Mouse (Mus musculus): ENCODE measurements around the gene 1190005I06Rik. TPM values are rescaled to one million over a fixed set of nuclear protein-coding genes. Genes with fewer than 3 reads are reported as not detected.

Gene 1190005I06Rik
- polyA plus RNA-seq (2015; fragmentation: Nextera tagmentation; extraction: Ambion mirVana), result 7.7 and 9.9 TPM in 2 replicates

- no peak within 1 kb of the TSS for H3K4me2 ChIP-seq
- ATAC-seq (ENCODE audit: insufficient number of reproducible peaks, low FRiP score, low TSS enrichment, low read depth), result no peak
- peaks cover 4% of the 10 kb centered on the region; the same call in 1 of the 2 replicates for H3K4me1 ChIP-seq
- no peak within 1 kb of the TSS for H3K4me3 ChIP-seq
- no peak within 1 kb of the TSS for H3K9ac ChIP-seq
- no peak within 1 kb of the TSS for H3K27ac ChIP-seq
- H3K9me3 ChIP-seq, result no peaks in the 10 kb centered on the region
- 47% methylated on average over 7 of the region's 7 CpGs for WGBS
- no peaks in the 10 kb centered on the region for H3K36me3 ChIP-seq
- no peaks in the 10 kb centered on the region for H3K27me3 ChIP-seq
These were observed at the start of gene 1190005I06Rik for GRCm38 (mm10) chr8:120647532-120647931. Gene 1190005I06Rik (minus strand): TSS chr8:120647632.

GRCm38 (mm10) chr8:120696401-120697153 is 49.1 kb upstream of the 1190005I06Rik start:
- Histone ChIP-seq H3K27ac (no peak overlapping the region; the same call in 1 of the 2 replicates), H3K9ac (no peak overlapping the region), H3K4me2 (no peak overlapping the region), H3K4me1 (peaks cover 21% of the 10 kb centered on the region), H3K4me3 (no peak overlapping the region), H3K27me3 (no peaks in the 10 kb centered on the region; the same call in 1 of the 2 replicates), H3K9me3 (no peaks in the 10 kb centered on the region), H3K36me3 (no peaks in the 10 kb centered on the region)
- WGBS, result 41% methylated on average over 13 of the region's 13 CpGs
- ATAC-seq (ENCODE audit: insufficient number of reproducible peaks, low FRiP score, low TSS enrichment, low read depth), result no peak; the same call in 1 of the 2 replicates

GRCm38 (mm10) chr8:120693861-120694493 is 46.5 kb upstream of the 1190005I06Rik start:
- H3K4me3 ChIP-seq, result no peak overlapping the region
- H3K4me1 ChIP-seq, result peaks cover 23% of the 10 kb centered on the region
- H3K9ac ChIP-seq, result no peak overlapping the region
- 24% methylated on average over 22 of the region's 22 CpGs for WGBS
- 0 out of 2 replicates have a peak, but pooled peaks have one; percentile 35 for ATAC-seq (ENCODE audit: insufficient number of reproducible peaks, low FRiP score, low TSS enrichment, low read depth)
- no peak overlapping the region for H3K27ac ChIP-seq
- no peak overlapping the region for H3K4me2 ChIP-seq
- H3K36me3 ChIP-seq, result no peaks in the 10 kb centered on the region
- no peaks in the 10 kb centered on the region for H3K9me3 ChIP-seq
- no peaks in the 10 kb centered on the region for H3K27me3 ChIP-seq

GRCm38 (mm10) chr8:120692934-120693333 is 45.5 kb upstream of the 1190005I06Rik start:
- no peak overlapping the region for H3K9ac ChIP-seq
- 59% methylated on average over 4 of the region's 4 CpGs for WGBS
- H3K4me2 ChIP-seq, result no peak overlapping the region
- H3K4me1 ChIP-seq, result peaks cover 23% of the 10 kb centered on the region
- H3K9me3 ChIP-seq, result no peaks in the 10 kb centered on the region
- H3K4me3 ChIP-seq, result no peak overlapping the region
- H3K27ac ChIP-seq, result no peak overlapping the region
- ATAC-seq (ENCODE audit: insufficient number of reproducible peaks, low FRiP score, low TSS enrichment, low read depth), result no peak
- H3K36me3 ChIP-seq, result no peaks in the 10 kb centered on the region
- H3K27me3 ChIP-seq, result no peaks in the 10 kb centered on the region

GRCm38 (mm10) chr8:120688511-120688910 is 41.1 kb upstream of the 1190005I06Rik start:
- no peak for ATAC-seq (ENCODE audit: insufficient number of reproducible peaks, low FRiP score, low TSS enrichment, low read depth)
- no peaks in the 10 kb centered on the region for H3K27me3 ChIP-seq
- H3K9me3 ChIP-seq, result no peaks in the 10 kb centered on the region
- no peaks in the 10 kb centered on the region for H3K36me3 ChIP-seq
- no peak overlapping the region for H3K4me2 ChIP-seq
- WGBS, result 87% methylated on average over 7 of the region's 7 CpGs
- peaks cover 22% of the 10 kb centered on the region for H3K4me1 ChIP-seq
- no peak overlapping the region for H3K4me3 ChIP-seq
- no peak overlapping the region for H3K9ac ChIP-seq
- H3K27ac ChIP-seq, result no peak overlapping the region

GRCm38 (mm10) chr8:120687786-120688185 is 40.4 kb upstream of the 1190005I06Rik start:
- Histone ChIP-seq H3K4me1 (peaks cover 22% of the 10 kb centered on the region), H3K36me3 (no peaks in the 10 kb centered on the region), H3K4me2 (no peak overlapping the region), H3K27ac (no peak overlapping the region), H3K4me3 (no peak overlapping the region), H3K9me3 (no peaks in the 10 kb centered on the region), H3K9ac (no peak overlapping the region), H3K27me3 (no peaks in the 10 kb centered on the region)
- WGBS, result 69% methylated on average over 8 of the region's 8 CpGs
- no peak for ATAC-seq (ENCODE audit: insufficient number of reproducible peaks, low FRiP score, low TSS enrichment, low read depth)

GRCm38 (mm10) chr8:120686576-120686975 is 39.1 kb upstream of the 1190005I06Rik start:
- Histone ChIP-seq H3K36me3 (no peaks in the 10 kb centered on the region), H3K4me3 (no peak overlapping the region), H3K9me3 (no peaks in the 10 kb centered on the region), H3K27me3 (peaks cover 5% of the 10 kb centered on the region; the same call in 1 of the 2 replicates), H3K4me1 (peaks cover 22% of the 10 kb centered on the region), H3K9ac (no peak overlapping the region), H3K27ac (no peak overlapping the region), H3K4me2 (no peak overlapping the region)
- ATAC-seq (ENCODE audit: insufficient number of reproducible peaks, low FRiP score, low TSS enrichment, low read depth), result no peak
- WGBS, result 70% methylated on average over 5 of the region's 5 CpGs

- H3K27me3 ChIP-seq, result peaks cover 5% of the 10 kb centered on the region; the same call in 1 of the 2 replicates
- peaks cover 22% of the 10 kb centered on the region for H3K4me1 ChIP-seq
- 0 out of 2 replicates have a peak overlapping the region, but pooled peaks have one; percentile 11 for H3K27ac ChIP-seq
- WGBS, result 84% methylated on average over 13 of the region's 13 CpGs
- H3K9ac ChIP-seq, result no peak overlapping the region
- H3K4me3 ChIP-seq, result no peak overlapping the region
- ATAC-seq (ENCODE audit: insufficient number of reproducible peaks, low FRiP score, low TSS enrichment, low read depth), result no peak
- H3K4me2 ChIP-seq, result no peak overlapping the region
- H3K9me3 ChIP-seq, result no peaks in the 10 kb centered on the region
- H3K36me3 ChIP-seq, result no peaks in the 10 kb centered on the region
These were observed 38.6 kb upstream of the 1190005I06Rik start for GRCm38 (mm10) chr8:120686051-120686450.

GRCm38 (mm10) chr8:120685591-120685990 is 38.2 kb upstream of the 1190005I06Rik start:
- Histone ChIP-seq H3K36me3 (no peaks in the 10 kb centered on the region), H3K27me3 (peaks cover 5% of the 10 kb centered on the region; the same call in 1 of the 2 replicates), H3K4me1 (peaks cover 22% of the 10 kb centered on the region), H3K4me3 (no peak overlapping the region), H3K9ac (no peak overlapping the region), H3K27ac (peak overlapping the region; percentile 77), H3K4me2 (no peak overlapping the region), H3K9me3 (no peaks in the 10 kb centered on the region)
- 85% methylated on average over 8 of the region's 8 CpGs for WGBS
- no peak for ATAC-seq (ENCODE audit: insufficient number of reproducible peaks, low FRiP score, low TSS enrichment, low read depth)

- Histone ChIP-seq H3K4me2 (no peak overlapping the region), H3K27ac (peak overlapping the region; percentile 77), H3K9ac (no peak overlapping the region), H3K9me3 (no peaks in the 10 kb centered on the region), H3K36me3 (no peaks in the 10 kb centered on the region), H3K27me3 (peaks cover 5% of the 10 kb centered on the region; the same call in 1 of the 2 replicates), H3K4me3 (no peak overlapping the region), H3K4me1 (peaks cover 22% of the 10 kb centered on the region)
- ATAC-seq (ENCODE audit: insufficient number of reproducible peaks, low FRiP score, low TSS enrichment, low read depth), result no peak; the same call in 1 of the 2 replicates
- WGBS, result 36% methylated on average over 5 of the region's 5 CpGs
These were observed 37.7 kb upstream of the 1190005I06Rik start for GRCm38 (mm10) chr8:120685097-120685496.

GRCm38 (mm10) chr8:120684082-120684481 is 36.6 kb upstream of the 1190005I06Rik start:
- Histone ChIP-seq H3K9me3 (no peaks in the 10 kb centered on the region), H3K4me3 (no peak overlapping the region), H3K27ac (no peak overlapping the region), H3K4me2 (no peak overlapping the region), H3K4me1 (peaks cover 22% of the 10 kb centered on the region), H3K9ac (no peak overlapping the region), H3K27me3 (peaks cover 5% of the 10 kb centered on the region; the same call in 1 of the 2 replicates), H3K36me3 (no peaks in the 10 kb centered on the region)
- 62% methylated on average over 5 of the region's 5 CpGs for WGBS
- ATAC-seq (ENCODE audit: insufficient number of reproducible peaks, low FRiP score, low TSS enrichment, low read depth), result no peak

GRCm38 (mm10) chr8:120683602-120684001 is 36.2 kb upstream of the 1190005I06Rik start:
- H3K4me3 ChIP-seq, result no peak overlapping the region
- H3K4me2 ChIP-seq, result no peak overlapping the region
- 14% methylated on average over 10 of the region's 10 CpGs for WGBS
- ATAC-seq (ENCODE audit: insufficient number of reproducible peaks, low FRiP score, low TSS enrichment, low read depth), result no peak
- no peak overlapping the region for H3K27ac ChIP-seq
- H3K9me3 ChIP-seq, result no peaks in the 10 kb centered on the region
- H3K27me3 ChIP-seq, result peaks cover 5% of the 10 kb centered on the region; the same call in 1 of the 2 replicates
- H3K36me3 ChIP-seq, result no peaks in the 10 kb centered on the region
- H3K9ac ChIP-seq, result no peak overlapping the region
- H3K4me1 ChIP-seq, result peaks cover 22% of the 10 kb centered on the region

Measured in limb, embryonic 15.5 days (tissue).